Mouse (Mus musculus): ENCODE results near the gene Osmr. TPM values are rescaled to one million over a fixed set of nuclear protein-coding genes. Genes with fewer than 3 reads are reported as not detected.

Osmr gene
- total RNA-seq (2021), result 1 to 10 TPM; 7.0 to 7.5 TPM
- long read RNA-seq, experiment 1, partial matches to known transcripts, result 1 of 2 reads
- long read RNA-seq, experiment 1, other reads (novel, unspliced or antisense), result 1 of 2 reads
- long read RNA-seq, experiment 2, result 0 reads

DNA sequence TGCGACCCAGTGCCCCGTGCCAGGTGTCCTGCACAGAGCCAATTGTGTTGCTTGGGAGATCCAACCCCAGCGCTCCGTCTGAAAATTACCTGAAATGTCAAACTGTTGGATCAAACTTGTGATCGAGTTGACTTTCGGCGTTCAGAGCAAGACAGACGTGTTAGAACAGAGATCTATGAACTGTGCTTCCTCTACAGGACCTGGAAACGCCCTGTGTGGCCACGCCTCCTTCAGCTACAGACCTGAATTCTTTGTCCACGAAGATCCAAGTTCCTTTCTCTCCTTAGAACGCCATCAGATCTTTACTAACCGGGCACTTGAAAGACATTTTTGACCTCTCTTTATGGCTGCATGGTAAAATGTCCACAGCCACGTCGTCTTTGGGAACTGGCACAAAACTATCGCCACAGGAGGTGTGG lies at the start of gene Osmr:
Osmr (minus strand) TSS at position 369 of the 419 bp plus-strand sequence.
- DNase-seq, result no peak

DNA sequence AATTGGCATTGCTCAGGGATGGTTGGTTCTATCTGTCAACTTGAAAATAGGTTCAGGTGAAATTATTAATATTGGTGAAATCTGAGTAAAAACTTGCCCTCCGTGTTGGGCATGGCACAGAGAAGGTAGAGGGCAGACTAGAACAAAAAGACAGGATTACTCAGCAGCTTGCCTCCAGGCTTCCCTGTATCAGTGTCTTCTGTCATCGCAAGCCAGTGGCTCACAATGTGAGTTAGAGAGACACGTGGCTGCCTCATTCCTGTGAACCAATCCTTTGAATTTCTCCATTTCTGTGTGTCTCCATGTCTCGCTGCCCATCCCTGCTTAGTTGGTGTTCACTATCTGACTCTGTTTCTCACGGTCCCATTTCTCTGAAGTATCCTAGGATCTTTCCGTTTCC lies 44.6 kb upstream of the Osmr start:
- DNase-seq, result no peak

DNA sequence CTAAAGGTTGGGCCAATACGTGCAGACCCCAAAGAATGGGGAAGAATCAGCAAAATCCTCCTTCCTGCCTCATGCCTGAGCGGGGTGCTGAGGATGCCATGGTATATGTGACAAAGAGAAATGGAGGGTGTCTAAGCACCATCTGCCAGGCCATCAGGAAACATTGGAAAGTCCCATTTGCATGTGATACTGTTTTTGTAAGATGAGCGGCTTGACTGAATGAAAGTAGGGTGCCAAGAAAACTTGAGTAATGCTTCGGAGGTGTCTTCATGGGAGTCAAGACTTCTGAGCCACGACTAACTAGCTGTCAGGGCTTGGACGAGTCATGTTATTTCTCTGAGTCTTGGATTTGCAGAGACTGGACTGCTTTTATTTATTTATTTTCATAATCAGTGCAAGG lies 39.4 kb upstream of the Osmr start:
- no peak for DNase-seq

DNA sequence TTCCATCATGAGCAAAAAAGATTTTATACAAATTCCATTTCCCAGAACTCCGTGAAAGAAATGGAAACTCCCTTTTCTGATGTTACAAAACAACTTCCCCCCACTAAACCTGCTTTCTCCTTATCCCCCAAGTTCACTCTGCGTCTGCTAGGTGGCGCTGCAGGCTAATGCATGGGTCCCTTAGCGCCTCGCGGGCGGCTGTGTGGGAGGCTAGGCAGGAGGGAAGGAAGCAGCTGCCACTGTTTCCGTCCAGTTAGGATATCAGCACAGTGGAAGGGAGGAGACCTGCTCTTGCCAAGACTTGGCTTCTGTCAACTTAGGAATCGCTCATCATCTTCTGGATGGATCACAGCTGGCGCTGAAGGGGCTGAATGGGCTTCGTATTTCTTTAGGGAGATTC lies 34.9 kb upstream of the Osmr start:
- peak; percentile 92 for DNase-seq

DNA sequence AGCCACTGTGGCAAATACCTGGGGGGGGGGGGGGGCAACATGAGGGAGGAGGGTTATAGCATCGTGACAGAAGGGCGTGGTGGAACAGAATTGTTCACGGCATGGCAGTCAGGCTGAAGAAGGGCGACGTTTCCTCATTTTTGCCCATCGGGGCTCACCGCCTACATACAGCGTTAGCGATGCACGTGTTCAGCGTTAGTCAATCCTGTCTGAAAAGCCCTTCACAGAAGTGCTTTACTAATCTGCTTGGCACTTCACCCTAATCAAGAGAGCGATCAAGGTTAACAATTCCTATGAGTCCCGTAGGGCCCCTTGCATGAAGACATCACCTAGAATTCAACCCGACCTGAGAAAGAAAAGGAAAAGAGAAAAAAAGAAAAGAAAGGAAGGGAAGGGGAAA lies 34.3 kb upstream of the Osmr start:
- DNase-seq, result no peak

DNA sequence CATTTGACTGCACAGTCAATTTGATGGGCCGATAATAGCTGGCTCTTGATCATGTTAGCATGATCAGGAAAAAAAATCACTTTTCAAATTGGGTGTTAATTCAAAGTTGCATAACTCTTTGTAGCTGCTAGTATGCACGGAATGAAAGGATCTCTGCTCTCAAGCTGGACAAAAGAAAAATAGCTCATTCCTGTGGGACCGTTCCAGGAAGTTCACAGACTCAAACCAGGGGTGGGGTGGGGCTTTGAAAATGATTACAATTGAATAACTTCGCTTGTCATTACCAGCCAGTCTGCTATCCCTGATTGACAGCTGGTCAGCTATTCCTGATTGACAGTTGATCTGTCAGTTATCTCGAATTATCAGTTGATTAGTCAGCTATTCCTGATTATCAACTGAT lies 33.8 kb upstream of the Osmr start:
- no peak for DNase-seq

DNA sequence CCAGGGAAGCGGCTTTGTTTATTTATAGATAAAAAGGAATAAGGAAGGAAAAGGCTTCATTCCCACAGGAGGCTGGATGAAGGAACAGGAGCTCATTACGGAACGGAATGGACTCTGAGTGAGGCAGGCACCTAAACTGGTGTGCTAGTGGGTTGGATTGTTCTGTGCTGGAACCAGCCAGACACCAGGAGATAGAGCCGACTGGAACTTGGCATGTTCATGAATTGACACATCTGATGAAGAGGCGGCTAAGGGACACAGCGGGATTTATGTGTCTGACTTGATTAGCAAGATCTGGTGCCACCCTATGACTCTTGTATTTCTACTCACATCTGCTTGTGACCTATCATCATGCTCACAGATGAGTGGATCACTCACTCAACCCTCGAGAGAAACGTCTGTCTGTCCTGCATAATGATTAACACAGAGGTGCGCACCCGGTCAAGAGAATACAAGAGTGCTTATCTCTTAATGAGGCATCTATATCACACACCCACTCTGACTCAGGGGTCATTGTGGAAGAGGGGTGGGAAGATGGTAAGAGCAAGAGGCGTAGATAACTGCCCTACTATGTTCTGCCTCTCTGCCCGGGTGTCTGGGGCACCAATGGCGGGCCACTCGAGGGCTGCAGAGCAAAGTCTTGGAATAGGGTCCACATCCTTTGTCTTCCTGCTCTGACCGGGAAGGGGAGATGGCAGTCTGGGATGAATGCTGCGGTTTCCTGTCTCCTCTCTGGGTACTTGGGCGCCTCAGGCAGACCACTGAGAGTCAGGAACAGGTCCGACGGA lies 31.7 kb upstream of the Osmr start:
- DNase-seq, result no peak

DNA sequence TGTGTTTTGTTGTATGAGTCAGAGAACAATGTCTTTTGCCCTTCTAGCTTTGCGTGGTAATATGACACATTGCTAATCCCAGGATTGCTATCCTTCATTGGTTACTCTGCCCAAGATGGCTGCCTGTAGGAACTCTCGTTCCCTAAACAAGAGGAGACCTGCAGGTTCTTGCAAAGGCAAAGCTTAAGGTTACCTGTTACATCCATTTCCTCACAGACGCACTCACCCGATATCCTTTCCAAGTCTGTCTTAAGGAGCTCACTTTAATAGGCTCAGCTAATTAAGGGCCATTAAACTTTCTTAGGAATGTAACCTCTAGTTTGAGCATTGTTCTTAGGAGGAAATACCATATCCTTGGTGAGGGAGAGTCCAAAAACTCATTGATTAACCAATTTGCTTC lies 31.0 kb upstream of the Osmr start:
- DNase-seq, result no peak

DNA sequence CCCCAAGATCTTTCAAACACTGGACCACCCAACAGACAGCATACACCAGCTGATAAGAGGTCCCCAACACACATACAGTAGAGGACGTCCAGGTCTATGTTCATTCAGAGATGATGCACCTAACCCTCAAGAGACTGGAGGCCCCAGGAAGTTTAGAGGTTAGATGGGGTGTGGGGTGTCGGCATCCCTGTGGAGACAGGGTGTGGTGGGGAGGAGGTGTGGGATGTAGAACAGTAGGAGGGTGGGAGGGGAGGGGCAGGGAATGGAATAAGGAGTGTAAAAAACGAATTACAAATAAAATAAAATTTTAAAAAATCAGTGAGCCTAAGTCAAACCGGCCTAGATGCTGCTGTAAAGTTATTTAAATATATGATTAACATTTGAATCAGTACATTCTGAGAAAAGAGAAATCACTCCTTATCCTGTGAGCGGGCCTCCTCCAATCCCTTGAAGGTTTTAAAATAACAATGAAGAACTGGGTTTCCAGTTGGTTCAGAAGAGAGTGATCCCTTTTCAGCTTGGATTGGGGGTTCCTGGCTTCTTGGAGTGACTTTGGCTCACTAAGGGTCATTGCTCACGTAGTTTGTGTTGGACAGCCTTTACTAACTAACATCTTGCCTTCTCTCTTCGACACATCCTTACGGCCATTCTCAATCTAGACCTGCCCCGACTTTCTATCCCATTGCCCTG lies 28.7 kb upstream of the Osmr start:
- no peak for DNase-seq

DNA sequence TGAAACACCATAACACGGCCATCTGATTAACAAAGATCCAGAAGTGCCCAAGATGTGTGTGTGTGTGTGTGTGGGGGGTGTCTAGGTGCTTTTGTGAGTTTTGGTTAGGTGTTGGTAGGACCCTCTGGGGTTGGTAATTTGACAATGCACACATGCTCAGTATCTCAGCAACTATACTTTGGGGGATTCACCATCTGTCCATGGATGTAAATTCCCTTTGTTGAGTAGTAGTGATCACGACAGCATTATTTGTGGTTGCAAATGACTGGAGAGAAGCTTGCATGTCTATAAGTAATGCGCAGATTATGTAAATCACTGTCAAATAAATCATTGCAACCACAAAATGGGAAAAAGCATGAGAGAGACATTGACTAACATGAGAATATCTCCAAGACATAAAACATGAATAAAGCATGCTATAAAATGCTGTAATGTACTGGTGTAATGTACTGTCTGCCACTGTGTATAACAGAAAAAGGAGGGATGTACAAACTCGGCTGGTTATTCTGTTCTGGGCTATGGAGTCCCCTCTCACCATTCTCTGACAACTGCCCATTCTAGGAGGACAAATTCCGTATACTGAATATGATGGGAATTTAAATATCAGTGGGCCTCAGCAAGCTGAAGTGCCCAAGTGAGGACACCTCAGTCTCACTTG lies 27.3 kb upstream of the Osmr start:
- no peak for DNase-seq

DNA sequence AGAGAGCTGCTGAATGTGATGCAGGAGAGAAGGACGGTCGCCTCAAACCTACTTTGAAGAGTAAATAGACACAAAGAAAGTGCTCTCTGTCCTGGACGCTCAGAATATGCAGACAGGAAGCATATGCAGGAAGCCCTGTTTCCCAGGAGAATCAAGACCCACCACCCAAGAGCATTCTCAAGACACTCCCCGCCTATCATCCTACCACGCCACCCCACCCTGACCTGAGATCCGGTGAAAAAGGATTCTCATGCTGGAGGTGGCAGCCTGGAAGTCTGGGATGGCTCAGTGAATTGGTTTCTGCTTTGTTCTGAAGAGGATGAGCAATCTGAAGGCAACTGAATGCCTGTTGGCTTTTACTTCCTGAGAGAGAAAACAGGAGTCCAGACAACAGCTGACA lies 26.5 kb upstream of the Osmr start:
- DNase-seq, result no peak

DNA sequence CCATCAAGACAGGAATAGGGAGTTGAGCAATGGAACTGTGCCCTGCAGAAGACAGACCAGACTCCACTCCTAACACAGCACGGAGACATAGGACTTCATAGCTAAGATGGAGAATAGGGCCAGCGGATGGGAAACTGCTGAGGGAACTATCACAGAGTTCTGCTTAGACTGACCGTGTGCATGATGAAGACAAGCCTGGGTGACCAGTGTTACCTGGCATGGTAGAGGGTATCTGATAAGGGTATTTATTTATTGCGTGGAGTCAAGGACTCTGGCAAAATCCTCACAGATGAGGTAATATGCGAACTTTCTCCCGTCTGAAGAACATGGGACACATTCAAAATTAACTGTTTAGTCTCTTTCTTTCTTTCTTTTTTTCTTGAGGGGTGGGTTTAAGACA lies 9.5 kb upstream of the Osmr start:
- DNase-seq, result no peak

DNA sequence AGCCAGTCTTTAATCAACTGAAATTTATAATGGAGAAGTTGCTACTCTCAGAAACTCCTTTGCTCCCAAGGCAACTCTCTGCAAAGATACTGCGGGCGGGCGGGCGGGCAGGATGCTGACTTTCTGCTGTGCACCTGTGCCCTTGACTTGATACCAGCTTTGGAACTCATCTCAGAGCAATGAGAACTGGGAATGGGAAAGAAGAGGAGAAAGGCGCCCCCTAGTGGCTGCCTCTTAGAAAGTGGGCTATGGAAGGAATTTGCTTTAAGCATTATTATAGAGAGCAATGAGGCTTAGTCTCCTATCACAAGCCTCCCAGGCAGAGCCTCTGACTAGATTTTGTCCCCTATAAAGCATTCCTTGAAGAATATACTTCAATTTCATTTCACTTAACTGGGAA lies 9.0 kb upstream of the Osmr start:
- DNase-seq, result peak; percentile 83

DNA sequence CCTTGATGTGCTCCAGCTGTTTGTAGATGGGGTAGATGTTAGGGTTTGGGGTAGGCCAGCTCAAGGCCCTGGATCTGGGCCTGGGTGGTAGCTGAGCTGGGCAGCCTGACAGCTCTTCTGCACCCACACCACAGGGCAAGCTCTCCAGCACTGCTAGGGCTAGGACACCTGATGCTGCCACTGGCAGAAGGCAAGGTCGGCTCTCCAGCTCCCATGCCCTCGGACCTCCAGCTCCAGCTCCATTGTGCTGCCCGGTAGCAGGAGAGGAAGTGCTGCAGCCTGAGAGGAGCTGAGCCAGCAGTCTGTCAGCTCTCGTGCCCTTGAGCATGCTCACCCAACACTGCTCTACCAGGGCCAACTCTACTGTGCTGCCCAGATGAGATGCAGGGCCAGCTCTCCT lies 8.3 kb upstream of the Osmr start:
- peak; percentile 70 for DNase-seq

DNA sequence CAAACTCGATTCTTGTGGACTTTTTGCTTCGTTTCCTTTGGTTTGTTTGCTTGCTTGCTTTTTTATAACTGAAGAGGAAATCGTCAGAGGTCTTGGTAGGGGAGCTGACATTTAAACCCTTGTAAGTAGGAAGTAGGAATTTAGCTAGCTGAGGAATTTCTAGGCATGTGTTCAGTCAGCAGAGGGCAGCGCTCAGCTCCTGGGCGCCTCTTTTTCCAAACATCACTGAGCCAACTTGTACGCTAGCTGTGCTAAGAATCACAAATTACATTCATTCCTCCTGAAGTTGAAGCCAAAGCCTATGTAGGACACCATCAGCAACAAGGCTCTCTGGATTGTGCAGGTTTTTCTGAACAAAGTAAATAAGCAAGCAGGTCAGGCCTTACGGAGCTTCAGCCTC lies 7.4 kb upstream of the Osmr start:
- peak; percentile 42 for DNase-seq

DNA sequence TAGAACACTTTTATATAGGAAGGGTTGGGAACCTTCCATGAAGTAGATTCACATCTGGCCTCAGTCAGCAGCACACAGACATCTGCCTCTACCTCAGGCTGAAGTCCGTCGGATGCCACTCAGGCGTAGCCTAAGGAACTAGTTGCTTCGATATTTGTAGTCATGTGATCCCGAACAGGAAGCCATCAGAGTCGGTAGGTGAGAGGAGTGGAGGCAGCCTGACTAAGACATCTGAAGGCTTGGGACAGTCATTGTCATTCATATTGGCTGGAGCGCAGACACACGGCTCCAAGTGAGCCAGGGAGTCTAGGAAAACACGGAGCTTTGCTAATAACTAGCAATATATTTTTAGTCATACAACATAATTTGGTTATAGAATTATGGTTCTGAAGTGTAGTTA lies 6.4 kb upstream of the Osmr start:
- no peak for DNase-seq

DNA sequence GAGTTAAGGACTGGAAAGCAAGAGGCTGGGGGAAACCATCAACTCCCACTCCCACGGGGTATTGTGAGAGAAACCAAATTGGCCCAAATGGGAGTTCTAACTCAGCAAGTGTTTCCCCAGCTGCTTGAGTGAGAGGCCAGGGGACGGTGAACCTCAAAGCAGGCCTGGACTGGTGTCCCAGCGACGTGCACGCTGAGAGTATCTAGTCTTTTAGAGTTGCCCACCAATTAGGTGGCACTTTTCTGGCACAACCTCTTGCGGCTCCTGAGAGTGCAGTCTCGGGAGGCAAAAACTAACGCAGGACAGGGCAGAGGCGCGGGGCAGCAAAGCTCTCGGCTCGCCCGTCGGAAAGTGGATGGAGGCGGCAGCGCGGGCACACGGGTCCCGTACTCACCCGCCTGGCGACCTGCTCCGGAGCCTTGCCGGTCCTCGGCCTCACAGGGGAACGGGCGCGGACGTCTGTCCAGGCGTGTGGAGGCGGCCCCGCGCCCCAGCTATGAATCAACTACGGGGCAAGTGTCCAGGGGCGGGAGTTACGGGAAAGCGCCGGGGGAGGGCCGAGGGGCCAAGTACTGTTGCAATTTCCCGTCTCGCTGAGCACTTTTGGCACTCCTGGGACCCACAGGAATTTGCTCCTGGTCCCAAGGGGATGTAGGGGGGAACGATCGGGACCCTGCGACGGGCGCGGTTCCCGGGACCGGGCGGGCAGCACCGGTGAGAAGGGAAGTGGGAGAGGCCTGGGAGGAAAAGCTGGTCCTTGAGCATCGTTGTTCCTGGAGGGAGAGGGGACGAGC lies 765 bp downstream of the Osmr start:
- peak; percentile 86 for DNase-seq

DNA sequence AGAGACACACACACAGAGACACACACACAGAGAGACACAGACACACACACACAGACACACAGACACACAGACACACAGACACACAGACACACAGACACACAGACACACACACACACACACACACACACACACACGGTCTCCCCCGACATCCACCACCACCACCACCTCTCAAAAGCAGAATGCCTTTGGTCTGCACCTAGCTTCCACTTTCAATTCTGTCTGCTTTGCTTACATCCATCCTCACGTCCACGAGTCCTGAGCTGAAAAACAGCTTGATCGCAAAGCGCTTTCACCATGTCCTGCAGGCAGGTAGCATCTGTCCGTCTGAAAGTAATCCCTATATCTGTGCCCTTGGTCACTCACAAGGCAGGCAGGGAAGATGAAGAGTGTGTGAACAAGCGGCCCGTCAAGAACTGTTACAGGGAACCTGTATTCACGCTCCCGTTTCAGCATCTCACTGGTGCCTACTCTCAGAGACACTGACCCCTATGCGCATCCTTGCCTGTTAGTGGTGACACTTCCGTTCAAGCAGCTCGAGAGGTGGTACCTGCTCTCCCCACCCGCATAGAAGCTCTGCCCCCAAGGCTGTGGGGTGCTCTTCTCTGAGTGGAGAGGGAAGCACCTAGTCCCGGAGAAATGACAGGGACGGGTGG lies 1.5 kb downstream of the Osmr start:
- no peak for DNase-seq

DNA sequence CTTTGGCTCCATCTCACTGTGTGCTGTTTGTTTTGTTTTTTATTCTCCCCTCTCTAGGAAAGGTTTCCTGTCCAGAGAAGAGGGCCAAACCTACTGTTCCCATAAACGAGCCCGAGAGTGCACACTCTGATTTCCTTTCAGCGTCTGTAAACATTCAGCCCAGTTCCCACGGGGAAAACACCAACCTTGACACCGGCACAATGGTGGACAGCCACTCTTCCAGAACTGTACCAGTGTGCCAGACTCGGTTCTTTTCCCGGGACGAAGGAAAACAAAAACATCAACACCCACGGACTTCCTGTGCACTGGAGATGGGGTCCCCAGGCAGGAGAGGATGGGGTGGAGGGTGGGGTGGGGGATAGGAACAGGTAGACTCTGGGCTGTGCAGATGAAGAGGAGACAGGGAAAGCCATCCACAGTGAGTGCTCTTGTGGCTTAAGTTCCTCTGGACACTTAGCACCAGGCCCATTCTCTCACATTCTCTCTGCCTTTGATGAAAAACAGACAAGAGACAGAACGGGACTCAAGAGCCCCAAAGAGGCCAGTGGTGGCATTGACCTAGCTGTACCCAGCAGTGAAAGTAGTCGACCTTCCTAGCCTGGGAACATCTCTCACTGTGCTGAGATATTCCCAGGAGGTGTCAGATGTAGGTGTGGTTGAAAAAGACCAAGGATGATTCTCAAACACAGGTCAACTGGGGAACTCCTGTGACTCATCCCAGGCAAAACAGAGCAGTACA lies 3.0 kb downstream of the Osmr start:
- DNase-seq, result no peak

DNA sequence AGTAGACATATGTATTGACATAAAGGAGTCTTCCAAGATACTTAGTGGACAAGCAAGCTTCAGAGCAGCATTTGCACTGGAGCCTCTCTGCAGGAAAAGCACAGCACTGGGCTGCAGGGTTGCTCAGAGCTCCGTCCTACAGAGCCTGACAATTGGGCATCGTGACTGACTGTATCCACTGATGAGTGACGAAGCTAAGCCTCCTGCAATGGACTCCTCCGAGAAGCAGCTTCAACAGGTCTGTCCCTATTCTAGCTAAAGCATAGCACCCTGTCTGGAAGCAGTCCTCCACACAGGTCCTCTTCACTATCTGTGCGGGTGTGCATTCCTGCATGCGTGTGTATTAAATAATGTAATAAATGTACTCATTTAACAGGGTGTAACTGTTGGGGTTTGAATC lies 7.9 kb downstream of the Osmr start:
- no peak for DNase-seq

DNA sequence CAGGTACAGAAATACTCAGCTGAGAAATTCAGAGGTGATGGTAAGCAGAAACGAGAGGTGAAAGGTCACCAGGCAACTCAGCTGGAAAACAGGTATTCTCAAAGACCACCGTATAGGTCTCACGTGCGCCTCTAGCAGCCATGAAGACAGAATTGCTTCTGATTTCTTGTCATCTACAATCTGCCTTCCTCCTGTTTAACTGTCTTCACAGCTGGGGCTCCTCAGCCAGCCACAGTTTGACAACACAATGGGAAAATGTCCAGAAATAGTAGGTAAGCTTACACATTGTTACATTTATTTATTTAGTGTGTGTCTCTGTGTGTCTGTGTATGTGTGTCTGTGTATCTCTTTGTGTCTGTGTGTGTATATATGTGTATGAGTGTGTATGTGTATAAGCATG lies 12.6 kb downstream of the Osmr start:
- DNase-seq, result no peak
